Mouse (Mus musculus) macrophage (primary cell): Measurements from ENCODE around the gene Pir. TPM values are rescaled to one million over a fixed set of nuclear protein-coding genes. Genes with fewer than 3 reads are reported as not detected.

Experiments used
- H3K27ac ChIP-seq: fragments of 350-480 bp; formaldehyde crosslinking; 2 replicates; pipeline ENCODE4 v1.9.0; 2021
- H3K36me3 ChIP-seq: fragments of 350-480 bp; formaldehyde crosslinking; 2 replicates; pipeline ENCODE4 v1.9.0; 2021; ENCODE audit errors: inconsistent target
- H3K4me3 ChIP-seq: fragments of 350-480 bp; formaldehyde crosslinking; 2 replicates; pipeline ENCODE4 v1.9.0; 2021; ENCODE audit errors: inconsistent target
- H3K79me2 ChIP-seq: fragments of 350-480 bp; formaldehyde crosslinking; 2 replicates; pipeline ENCODE4 v1.9.0; 2021; ENCODE audit errors: inconsistent target
- WGBS: methylation state at CpG from one replicate; pipeline ENCODE4 v1.1.7; 2026; ENCODE audit warnings: inconsistent platforms; ENCODE audit not compliant: missing documents; 5-methylcytosine and 5-hydroxymethylcytosine counted together
- polyA plus RNA-seq: library from polyadenylated mRNA; stranded (reverse); fragments of 250-400 nt; gene quantifications from 3 replicates; pipeline ENCODE4 v1.2.4, GENCODE M21; 2018; ENCODE audit warnings: inconsistent platforms
- total RNA-seq, 78 experiments: library from RNA; depleted of rRNA; stranded (reverse); fragments of 250-400 nt; gene quantifications; 1 replicate in 9 of 78; 2 replicates in 24 of 78; 3 replicates in 43 of 78; 4 replicates in 2 of 78; pipeline ENCODE4 v1.2.4; 2018; ENCODE audit warnings: inconsistent platforms in 56 of 78

The Pir gene
- 1 to 10 TPM in 21 of 26 experiments, under 1 TPM in 3, not detected in 2; 0.41 to 8.1 (median 2.8) TPM for total RNA-seq (2018; cell fraction: chromatin; rRNA removed)
- total RNA-seq (2018; cell fraction: cytosol; rRNA removed): 1 to 10 TPM; 1.3 to 3.5 (median 1.9) TPM
- total RNA-seq (2018; cell fraction: nucleus; rRNA removed): 1 to 10 TPM in 18 of 26 experiments, under 1 TPM in 6, not detected in 2; 0.45 to 4.6 (median 1.5) TPM
- polyA plus RNA-seq: 1.5 to 3.9 TPM (median 2.4 TPM) in 3 replicates

DNA sequence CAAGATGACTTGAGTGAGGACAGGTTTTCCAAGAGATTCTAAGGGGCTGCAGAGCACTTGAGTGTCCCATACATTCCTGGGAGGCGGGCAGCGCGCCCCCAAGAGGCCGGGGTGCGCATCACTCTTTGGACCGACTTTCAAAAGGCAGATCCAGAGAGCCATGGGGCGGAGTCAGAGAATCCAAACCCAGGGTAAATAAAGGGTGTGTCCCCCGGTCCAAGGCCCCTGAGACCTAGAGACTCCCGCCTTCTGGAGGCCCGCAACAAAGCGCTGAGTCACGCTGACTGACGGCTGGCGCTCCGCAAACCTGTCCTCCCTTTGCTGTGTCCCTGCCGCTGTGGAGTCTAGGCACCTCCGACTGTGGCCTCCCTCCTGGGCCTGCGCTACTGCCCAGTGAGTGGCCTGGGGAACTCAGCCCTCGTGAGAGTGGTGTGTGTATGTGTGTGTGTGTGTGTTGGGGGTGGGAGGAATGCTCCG lies at the start of gene Pir:
Pir (plus strand) TSS at position 87 of the 477 bp plus-strand sequence.
- H3K4me3 ChIP-seq: peak within 1 kb of the TSS; percentile 21
- no peaks in the 10 kb centered on the region for H3K79me2 ChIP-seq
- no peaks in the 10 kb centered on the region for H3K36me3 ChIP-seq
- H3K27ac ChIP-seq: no peak within 1 kb of the TSS
- WGBS: 18% methylated on average over 20 of the region's 20 CpGs

DNA sequence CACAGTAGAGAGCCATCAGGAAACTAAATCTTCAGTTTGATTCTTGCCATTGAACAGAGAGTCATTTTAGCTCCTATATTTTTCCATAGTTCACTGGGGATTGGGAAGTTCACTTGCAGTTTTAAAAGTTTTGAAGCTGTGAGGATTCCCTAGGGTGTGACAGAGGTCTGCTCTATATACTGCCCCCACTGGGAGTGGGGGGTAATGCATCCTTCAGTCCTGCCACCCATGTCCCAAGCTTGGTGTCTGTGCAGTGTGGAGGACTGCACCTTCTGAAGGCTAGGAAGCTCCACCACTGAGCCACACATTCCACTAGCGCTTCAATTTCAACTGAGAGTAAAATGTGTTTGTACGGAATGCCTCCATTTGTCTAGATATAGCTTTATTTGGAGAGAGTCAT lies 47.2 kb upstream of the Pir start:
- WGBS: 80% methylated on average over 1 of the region's 2 CpGs
- no peaks in the 10 kb centered on the region for H3K36me3 ChIP-seq
- no peaks in the 10 kb centered on the region for H3K79me2 ChIP-seq

DNA sequence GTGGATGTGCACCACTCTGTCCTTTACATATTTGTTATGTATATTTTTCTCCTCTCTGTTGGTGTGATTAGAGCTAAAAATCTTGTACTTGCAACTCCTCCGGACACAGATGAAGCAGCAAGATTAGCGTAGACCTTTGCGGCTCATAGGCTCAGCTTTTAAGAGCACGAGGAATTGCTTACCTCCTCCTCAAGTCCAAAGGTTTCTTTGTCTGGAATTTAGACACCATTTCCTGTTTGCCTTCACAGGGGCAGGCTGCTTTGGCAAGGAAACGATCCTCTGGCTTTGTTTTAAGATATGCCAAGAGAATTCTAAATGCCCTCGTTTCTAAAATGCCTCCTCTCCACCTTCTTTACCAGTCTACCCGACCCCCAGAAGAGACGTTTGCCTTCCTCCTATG lies 35.8 kb upstream of the Pir start:
- H3K79me2 ChIP-seq: no peaks in the 10 kb centered on the region
- H3K27ac ChIP-seq: no peak overlapping the region
- WGBS: 80% methylated on average over 8 of the region's 8 CpGs
- H3K4me3 ChIP-seq: no peak overlapping the region
- H3K36me3 ChIP-seq: no peaks in the 10 kb centered on the region

More for the DNA sequence above, 47.2 kb upstream of the Pir start:
- H3K27ac ChIP-seq: no peak overlapping the region
- H3K4me3 ChIP-seq: no peak overlapping the region

GRCm38 (mm10) chrX:164245714-164246113 lies 23.5 kb upstream of the Pir start:
- 32% methylated on average over 5 of the region's 5 CpGs for WGBS
- H3K4me3 ChIP-seq: no peak overlapping the region
- no peaks in the 10 kb centered on the region for H3K36me3 ChIP-seq
- no peak overlapping the region for H3K27ac ChIP-seq
- H3K79me2 ChIP-seq: no peaks in the 10 kb centered on the region

- Histone ChIP-seq H3K27ac (no peak overlapping the region), H3K4me3 (no peak overlapping the region), H3K79me2 (no peaks in the 10 kb centered on the region), H3K36me3 (no peaks in the 10 kb centered on the region)
- WGBS: 75% methylated on average over 2 of the region's 2 CpGs
These were observed 22.4 kb upstream of the Pir start for GRCm38 (mm10) chrX:164246722-164247121.

DNA sequence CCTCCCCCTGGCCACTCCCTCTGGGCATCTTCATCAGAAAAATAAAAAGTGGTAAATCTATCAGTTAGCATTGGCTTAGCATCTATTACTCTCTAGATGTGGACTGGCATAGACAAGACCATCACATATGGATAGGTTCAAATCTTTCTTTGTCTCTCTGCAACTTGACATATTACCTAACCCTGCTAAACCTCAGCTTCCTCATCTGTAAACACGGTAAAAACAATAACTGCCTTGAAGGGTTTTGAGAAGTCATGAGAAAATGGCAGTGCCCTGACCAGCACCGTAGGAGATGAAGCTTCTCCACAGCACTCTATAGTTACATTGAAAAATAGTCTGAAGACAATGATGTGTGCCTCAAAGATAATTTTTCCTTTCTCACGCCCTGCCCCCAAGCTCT lies 12.6 kb upstream of the Pir start:
- Histone ChIP-seq H3K4me3 (no peak overlapping the region), H3K36me3 (no peaks in the 10 kb centered on the region), H3K79me2 (no peaks in the 10 kb centered on the region), H3K27ac (no peak overlapping the region)
- WGBS: 67% methylated on average over 3 of the region's 3 CpGs

DNA sequence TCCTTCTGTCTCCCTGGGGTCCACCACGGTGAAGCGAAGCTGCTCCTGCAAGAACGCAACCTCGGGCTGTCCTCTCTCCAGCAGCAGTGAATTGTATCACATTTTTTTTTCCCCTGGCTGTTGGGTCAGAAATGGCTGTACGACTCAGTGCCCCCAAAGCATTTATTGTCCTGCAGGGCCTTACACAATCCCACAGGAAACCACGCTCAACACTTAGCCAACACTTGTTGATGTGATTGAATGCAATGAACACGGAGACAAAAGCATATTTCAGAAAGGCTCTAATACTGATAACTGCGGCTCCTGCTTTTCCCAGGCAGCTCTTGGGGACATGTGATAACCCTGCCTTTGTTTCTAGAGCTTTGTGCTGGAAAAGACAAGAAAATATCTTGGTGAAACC lies 11.1 kb upstream of the Pir start, which contains the start of gene Bmx:
Bmx (minus strand) TSS at position 137 of the 400 bp plus-strand sequence.
- H3K79me2 ChIP-seq: no peaks in the 10 kb centered on the region
- peak within 1 kb of the TSS; percentile 46 for H3K27ac ChIP-seq
- no peaks in the 10 kb centered on the region for H3K36me3 ChIP-seq
- no peak within 1 kb of the TSS for H3K4me3 ChIP-seq
- WGBS: 42% methylated on average over 5 of the region's 8 CpGs

- peak overlapping the region; percentile 46 for H3K27ac ChIP-seq
- H3K36me3 ChIP-seq: no peaks in the 10 kb centered on the region
- 48% methylated on average over 5 of the region's 5 CpGs for WGBS
- no peaks in the 10 kb centered on the region for H3K79me2 ChIP-seq
- H3K4me3 ChIP-seq: no peak overlapping the region
These were observed 10.5 kb upstream of the Pir start for GRCm38 (mm10) chrX:164258662-164259061.

DNA sequence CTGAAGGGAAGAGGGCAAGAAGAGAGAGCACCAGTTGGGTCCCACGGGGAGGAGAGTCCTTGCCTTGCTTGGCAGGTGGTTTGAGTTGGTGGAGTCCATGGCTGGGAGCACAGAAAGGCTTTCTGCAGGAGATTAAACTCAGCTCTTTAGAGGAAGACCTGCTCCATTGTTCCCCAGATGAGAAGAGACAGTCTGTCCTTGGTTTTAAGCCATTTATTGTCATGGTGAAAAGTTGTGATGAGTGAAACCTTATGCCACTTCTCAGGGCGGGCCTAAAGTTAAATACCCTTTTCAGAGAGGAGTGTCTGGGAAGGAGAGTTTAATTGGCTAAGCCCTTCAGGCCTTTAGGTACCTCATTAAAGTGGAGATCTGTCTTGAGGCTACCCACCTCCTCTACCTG lies 6.9 kb upstream of the Pir start:
- H3K79me2 ChIP-seq: no peaks in the 10 kb centered on the region
- WGBS: 90% methylated on average over 2 of the region's 2 CpGs

DNA sequence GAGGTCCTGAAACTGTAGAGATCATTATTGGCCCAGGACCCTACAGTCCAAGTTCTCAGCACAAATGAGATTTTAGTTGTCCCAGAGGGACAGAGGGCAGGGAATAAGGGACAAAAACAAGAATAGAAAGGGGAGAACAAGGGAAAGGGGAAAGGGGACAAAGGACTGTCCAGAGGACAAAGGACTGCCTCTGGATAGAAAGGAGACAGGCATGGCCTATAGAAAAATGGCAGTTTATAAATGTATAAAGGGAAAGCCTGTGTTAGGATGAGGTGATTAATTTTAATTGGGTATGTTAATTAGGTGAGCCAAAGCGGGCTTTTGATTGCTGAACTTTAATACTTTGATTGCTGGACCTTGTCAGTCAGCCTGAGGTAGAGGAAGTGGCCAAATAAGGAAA lies 4.3 kb upstream of the Pir start:
- Histone ChIP-seq H3K79me2 (no peaks in the 10 kb centered on the region), H3K36me3 (no peaks in the 10 kb centered on the region), H3K27ac (no peak overlapping the region), H3K4me3 (no peak overlapping the region)
- 36% methylated on average over 1 of the region's 1 CpGs for WGBS

More for the DNA sequence above, 6.9 kb upstream of the Pir start:
- Histone ChIP-seq H3K27ac (no peak overlapping the region), H3K36me3 (no peaks in the 10 kb centered on the region), H3K4me3 (no peak overlapping the region)

GRCm38 (mm10) chrX:164270603-164271002 lies 1.4 kb downstream of the Pir start:
- no peaks in the 10 kb centered on the region for H3K79me2 ChIP-seq
- WGBS: 70% methylated on average over 2 of the region's 3 CpGs
- no peaks in the 10 kb centered on the region for H3K36me3 ChIP-seq
- H3K27ac ChIP-seq: no peak overlapping the region
- H3K4me3 ChIP-seq: no peak overlapping the region

DNA sequence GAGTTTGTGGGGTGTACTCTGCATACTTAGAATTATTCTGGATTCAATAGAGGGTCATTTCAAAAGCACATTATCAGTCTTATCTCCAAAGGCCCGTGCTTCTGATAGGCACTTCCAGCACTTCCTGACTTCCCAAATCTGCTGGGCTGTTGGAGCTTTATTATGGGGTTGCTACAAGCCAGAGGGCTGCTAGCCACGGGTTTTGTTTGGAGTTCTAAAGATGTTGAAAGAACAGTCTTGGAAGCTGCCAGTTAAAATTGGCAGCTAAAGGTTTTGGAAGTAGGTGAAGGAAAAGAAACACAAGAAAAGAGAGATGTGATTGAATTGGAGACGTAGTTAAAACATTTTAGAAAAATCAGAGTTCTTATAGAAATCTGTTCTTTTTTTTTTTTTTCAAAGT lies 6.4 kb downstream of the Pir start:
- WGBS: 75% methylated on average over 3 of the region's 3 CpGs
- no peak overlapping the region for H3K27ac ChIP-seq

DNA sequence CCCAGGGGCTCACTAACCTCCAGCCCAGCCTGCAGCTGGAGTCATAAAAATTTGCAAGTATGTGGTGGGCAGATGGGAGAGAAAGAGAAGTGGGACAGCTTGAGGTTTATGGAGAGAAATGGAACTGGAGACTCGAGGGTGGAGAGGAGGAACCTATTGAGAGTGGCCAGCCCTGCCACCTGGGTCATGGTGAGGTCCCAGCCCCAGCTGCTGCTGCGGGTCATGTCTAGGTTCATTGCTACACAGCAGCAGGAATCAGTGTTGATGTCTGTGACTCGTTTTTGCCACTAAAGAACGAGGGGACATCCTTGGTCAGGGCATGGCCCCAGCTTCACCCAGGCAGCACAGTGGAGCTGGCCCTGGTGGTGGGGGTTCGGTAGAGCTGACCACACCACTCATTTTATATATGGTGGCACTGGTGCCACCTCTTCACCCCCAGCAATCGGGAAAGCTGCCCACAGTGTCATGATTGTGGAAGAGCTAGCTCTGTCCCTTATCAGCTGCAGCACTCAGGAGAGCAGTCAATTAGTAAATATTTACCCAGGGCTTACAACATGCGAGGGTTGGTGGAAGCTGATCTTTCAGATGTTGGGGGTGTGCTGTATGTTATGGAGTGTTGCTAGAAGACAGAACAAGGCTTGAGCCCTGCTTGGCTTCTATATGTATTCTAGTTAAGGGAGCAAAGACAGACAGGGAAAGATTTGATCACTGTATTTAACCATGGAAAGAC lies 11.9 kb downstream of the Pir start:
- Histone ChIP-seq H3K79me2 (no peaks in the 10 kb centered on the region), H3K36me3 (no peaks in the 10 kb centered on the region), H3K4me3 (no peak overlapping the region), H3K27ac (no peak overlapping the region)
- 73% methylated on average over 7 of the region's 7 CpGs for WGBS

More for the DNA sequence above, 6.4 kb downstream of the Pir start:
- H3K36me3 ChIP-seq: no peaks in the 10 kb centered on the region
- H3K4me3 ChIP-seq: no peak overlapping the region
- no peaks in the 10 kb centered on the region for H3K79me2 ChIP-seq

GRCm38 (mm10) chrX:164283808-164284207 lies 14.6 kb downstream of the Pir start:
- Histone ChIP-seq H3K36me3 (no peaks in the 10 kb centered on the region), H3K27ac (no peak overlapping the region), H3K79me2 (no peaks in the 10 kb centered on the region), H3K4me3 (no peak overlapping the region)
- 95% methylated on average over 4 of the region's 4 CpGs for WGBS

DNA sequence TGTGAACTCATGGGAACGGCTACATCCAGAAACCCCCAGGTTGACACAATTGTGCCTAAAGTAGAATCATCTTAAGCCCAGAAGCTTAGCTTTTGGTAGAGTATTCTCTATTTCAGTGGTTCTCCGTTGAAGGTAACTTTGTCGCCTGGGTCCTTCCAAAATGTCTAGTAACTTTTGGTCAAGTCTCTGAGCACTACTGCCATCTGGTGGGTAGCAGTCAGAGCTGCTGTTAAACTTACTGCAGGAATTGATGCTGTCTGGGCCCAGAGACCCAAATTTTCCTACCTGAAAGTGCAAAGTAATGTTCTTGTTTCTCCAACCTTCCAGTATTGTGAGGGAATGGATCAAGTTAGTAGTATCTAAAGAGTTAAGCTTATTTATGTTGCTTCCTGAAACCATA lies 17.9 kb downstream of the Pir start:
- Histone ChIP-seq H3K4me3 (no peak overlapping the region), H3K36me3 (no peaks in the 10 kb centered on the region), H3K79me2 (no peaks in the 10 kb centered on the region), H3K27ac (no peak overlapping the region)
- WGBS: 72% methylated on average over 3 of the region's 3 CpGs
